Mouse (Mus musculus) heart, embryonic 14.5 days (tissue): ENCODE measurements around the gene Tlk2. TPM values are rescaled to one million over a fixed set of nuclear protein-coding genes. Genes with fewer than 3 reads are reported as not detected.

Experiments
- ATAC-seq: fragments of 200-750 bp; cut with Nextera tagmentation; 2 replicates; pipeline ENCODE4 v1.8.0; 2017; ENCODE audit warnings: low read depth, moderate TSS enrichment; ENCODE audit not compliant: insufficient number of reproducible peaks, insufficient read depth, low FRiP score
- H3K27ac ChIP-seq, 2 experiments: fragments of 200-500 bp in 1 of 2; fragments of 300-500 bp in 1 of 2; sonication (generic) in 1 of 2; replicated peaks in 1 of 2; 2 replicates each; pipeline ENCODE4 v1.5.1; 2012 to 2014; ENCODE audit warnings: low read depth in 2 of 2, low read length in 2 of 2, control low read depth in 1 of 2, mild to moderate bottlenecking in 1 of 2, mixed read lengths in 1 of 2; ENCODE audit not compliant: control insufficient read depth in 1 of 2, insufficient read depth in 1 of 2
- H3K27me3 ChIP-seq: fragments of 300-500 bp; sonication (generic); 2 replicates; pipeline ENCODE4 v1.6.1; 2014; ENCODE audit warnings: mild to moderate bottlenecking, low read length, control low read depth; ENCODE audit not compliant: control insufficient read depth, insufficient read depth
- H3K36me3 ChIP-seq: fragments of 300-500 bp; sonication (generic); 2 replicates; pipeline ENCODE4 v1.6.1; 2014; ENCODE audit warnings: mild to moderate bottlenecking, control low read depth, low read length, mixed read lengths; ENCODE audit not compliant: control insufficient read depth, insufficient read depth
- H3K4me1 ChIP-seq, 2 experiments: fragments of 200-500 bp in 1 of 2; fragments of 300-500 bp in 1 of 2; sonication (generic) in 1 of 2; 2 replicates each; pipeline ENCODE4 v1.6.1; 2012 to 2014; ENCODE audit warnings: low read length in 2 of 2, control low read depth in 1 of 2, mixed read lengths in 1 of 2; ENCODE audit not compliant: control insufficient read depth in 2 of 2, insufficient read depth in 2 of 2
- H3K4me2 ChIP-seq: fragments of 300-500 bp; sonication (generic); 2 replicates; pipeline ENCODE4 v1.6.1; 2014; ENCODE audit warnings: mild to moderate bottlenecking, low read length
- H3K4me3 ChIP-seq, 2 experiments: fragments of 200-500 bp in 1 of 2; fragments of 300-500 bp in 1 of 2; sonication (generic) in 1 of 2; 2 replicates each; pipeline ENCODE4 v1.5.1; 2012 to 2014; ENCODE audit warnings: low read length in 2 of 2, mild to moderate bottlenecking in 2 of 2, control low read depth in 1 of 2, low read depth in 1 of 2, moderate library complexity in 1 of 2; ENCODE audit not compliant: control insufficient read depth in 1 of 2, insufficient read depth in 1 of 2
- H3K9ac ChIP-seq: fragments of 300-500 bp; sonication (generic); 2 replicates; pipeline ENCODE4 v1.6.1; 2014; ENCODE audit warnings: mild to moderate bottlenecking, low read length
- H3K9me3 ChIP-seq: fragments of 300-500 bp; sonication (generic); 2 replicates; pipeline ENCODE4 v1.6.1; 2016; ENCODE audit warnings: low read length, control low read depth; ENCODE audit not compliant: control insufficient read depth
- WGBS: fragments of 180-500 bp; shearing (Covaris S2); extraction: QIAGEN DNeasy Blood & Tissue Kit; methylation state at CpG from one replicate; pipeline ENCODE4 v1.1.7; 2014; 5-methylcytosine and 5-hydroxymethylcytosine counted together
- polyA plus RNA-seq: library from polyadenylated mRNA; unstranded; fragments of >200 nt; fragmentation: Nextera tagmentation; extraction: Ambion mirVana; gene quantifications from 2 replicates; pipeline ENCODE4 v1.2.1, GENCODE M21; 2014

Gene Tlk2
- polyA plus RNA-seq, 1 experiment from 2014 or later: 21.9 TPM

DNA sequence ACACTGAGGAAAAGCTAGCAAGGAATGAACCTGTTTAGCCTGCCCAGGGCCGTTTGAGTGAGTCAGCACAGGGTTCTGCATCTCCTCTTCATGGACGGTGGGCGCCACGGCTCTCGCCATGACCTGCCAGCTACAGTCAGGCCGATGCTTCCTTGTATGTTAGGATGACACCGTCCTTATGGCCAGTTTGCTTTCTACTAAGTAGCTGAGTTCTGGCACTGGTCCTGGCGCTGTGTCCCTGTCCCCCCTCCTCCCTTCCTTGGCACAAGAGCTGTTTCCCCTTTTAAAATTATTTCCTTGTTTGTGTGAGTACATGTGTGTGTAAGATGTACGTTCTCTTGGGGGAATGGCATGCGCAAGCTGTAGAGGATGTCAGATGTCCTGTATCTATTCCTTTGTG lies 33.4 kb upstream of the Tlk2 start:
- Histone ChIP-seq H3K27me3 (no peaks in the 10 kb centered on the region), H3K36me3 (peaks cover 11% of the 10 kb centered on the region), H3K4me1 (no peaks in the 10 kb centered on the region), H3K27ac (no peak overlapping the region), H3K4me2 (no peak overlapping the region), H3K4me3 (no peak overlapping the region), H3K9ac (no peak overlapping the region), H3K9me3 (no peaks in the 10 kb centered on the region)
- no peak for ATAC-seq
- WGBS: 83% methylated on average over 10 of the region's 10 CpGs

DNA sequence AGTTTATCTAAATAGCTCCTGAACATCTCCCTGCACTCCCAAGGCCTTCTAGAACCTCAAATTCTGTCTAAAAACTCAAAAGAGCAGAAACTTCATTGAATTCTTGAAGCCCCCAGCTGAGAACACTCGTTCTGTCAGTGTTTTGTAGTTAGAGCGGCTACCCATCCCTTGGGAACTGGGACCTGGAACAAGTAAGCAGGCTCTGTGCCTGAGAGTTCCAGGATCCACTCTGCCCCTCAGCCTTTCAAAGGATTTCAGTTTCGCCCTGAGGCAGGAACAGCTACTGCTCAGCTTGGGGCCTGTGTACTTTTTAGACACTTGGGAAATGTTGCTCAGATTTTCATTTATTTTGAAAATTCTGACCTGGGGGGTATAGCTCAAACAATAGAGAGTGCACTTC lies 32.0 kb upstream of the Tlk2 start, which contains the start of gene Gm10842:
Gene Gm10842, plus strand, starts transcription at position 301 of the 400 bp plus-strand sequence.
- Histone ChIP-seq H3K27ac (no peak within 1 kb of the TSS), H3K9me3 (no peaks in the 10 kb centered on the region), H3K36me3 (no peaks in the 10 kb centered on the region), H3K27me3 (no peaks in the 10 kb centered on the region), H3K9ac (no peak within 1 kb of the TSS), H3K4me2 (no peak within 1 kb of the TSS), H3K4me1 (peaks cover under 1 to 2% of the 10 kb centered on the region in 2 experiments; a peak in 1 of 4 replicates), H3K4me3 (no peak within 1 kb of the TSS)
- 69% methylated on average over 3 of the region's 3 CpGs for WGBS
- no peak for ATAC-seq

DNA sequence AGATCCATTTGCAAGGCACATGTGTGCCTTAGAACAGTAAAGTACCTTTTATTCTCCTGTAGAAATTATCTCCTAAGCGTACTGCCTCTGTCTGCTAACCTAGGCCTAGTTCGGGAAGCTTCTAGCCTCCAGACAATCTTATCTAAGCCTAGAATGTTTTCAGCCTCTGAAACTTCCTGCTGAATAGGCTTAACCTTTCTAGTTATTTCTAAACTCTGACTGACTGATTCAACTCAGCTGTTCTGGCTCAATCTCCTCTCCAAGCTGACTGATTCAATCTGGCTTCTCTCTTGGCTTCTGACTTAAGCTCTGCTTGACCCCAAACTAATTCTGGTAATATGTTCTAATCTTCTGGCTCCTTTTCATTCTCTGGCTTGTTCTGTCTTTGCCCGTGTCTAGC lies 29.3 kb upstream of the Tlk2 start:
- no peaks in the 10 kb centered on the region for H3K27me3 ChIP-seq
- H3K9ac ChIP-seq: no peak overlapping the region
- H3K27ac ChIP-seq: no peak overlapping the region
- ATAC-seq: no peak
- peaks cover 17 to 18% of the 10 kb centered on the region in 2 experiments for H3K4me1 ChIP-seq
- no peak overlapping the region for H3K4me2 ChIP-seq
- H3K9me3 ChIP-seq: no peaks in the 10 kb centered on the region
- no peaks in the 10 kb centered on the region for H3K36me3 ChIP-seq
- H3K4me3 ChIP-seq: no peak overlapping the region
- 36% methylated on average over 3 of the region's 3 CpGs for WGBS

DNA sequence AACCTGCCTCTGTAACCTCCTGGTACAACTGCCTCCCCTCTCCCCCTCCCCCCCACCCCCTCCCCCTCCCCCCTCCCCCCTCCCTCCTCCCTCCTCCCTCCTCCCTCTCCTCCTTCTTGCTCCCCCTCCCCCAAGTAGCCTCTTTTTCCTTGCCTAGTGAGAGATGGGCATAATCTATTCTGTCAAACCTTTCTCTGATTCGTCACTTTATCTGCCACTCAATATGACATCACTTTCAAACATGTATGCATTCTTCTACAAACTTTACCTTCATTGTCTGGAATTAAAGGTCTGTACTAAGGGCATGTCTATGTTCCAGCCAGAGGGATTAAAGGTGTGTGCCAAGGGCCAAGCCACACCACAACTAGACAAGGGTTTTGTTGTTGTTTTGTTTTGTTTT lies 28.8 kb upstream of the Tlk2 start:
- Histone ChIP-seq H3K4me3 (no peak overlapping the region), H3K9me3 (no peaks in the 10 kb centered on the region), H3K4me1 (peaks cover 17 to 18% of the 10 kb centered on the region in 2 experiments), H3K27ac (no peak overlapping the region), H3K9ac (no peak overlapping the region), H3K27me3 (no peaks in the 10 kb centered on the region), H3K36me3 (no peaks in the 10 kb centered on the region), H3K4me2 (no peak overlapping the region)
- WGBS: 94% methylated on average over 1 of the region's 1 CpGs
- no peak for ATAC-seq

DNA sequence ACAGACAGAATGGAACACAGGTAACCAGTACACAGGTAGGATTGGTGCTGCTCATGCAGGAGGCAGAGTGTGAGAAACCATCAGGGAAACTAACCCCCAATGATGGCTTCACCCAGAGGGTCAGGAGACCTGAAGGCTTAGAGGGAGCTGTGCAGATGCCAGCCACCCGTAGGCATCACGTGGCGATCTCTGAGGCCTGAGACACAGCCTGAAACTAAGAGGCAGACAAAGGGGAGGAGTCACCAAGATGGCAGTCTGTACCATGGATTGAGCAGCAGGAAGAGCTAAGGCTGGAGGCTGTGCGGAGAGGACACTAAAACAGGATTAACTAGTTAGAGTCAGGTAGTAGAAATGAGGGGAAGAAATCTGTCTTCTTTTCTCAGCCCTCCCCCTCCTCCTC lies 27.9 kb upstream of the Tlk2 start:
- H3K27ac ChIP-seq: no peak overlapping the region
- H3K4me3 ChIP-seq: no peak overlapping the region
- H3K4me1 ChIP-seq: peaks cover 17 to 18% of the 10 kb centered on the region in 2 experiments
- no peaks in the 10 kb centered on the region for H3K27me3 ChIP-seq
- no peaks in the 10 kb centered on the region for H3K9me3 ChIP-seq
- H3K9ac ChIP-seq: no peak overlapping the region
- no peaks in the 10 kb centered on the region for H3K36me3 ChIP-seq
- WGBS: 50% methylated on average over 4 of the region's 4 CpGs
- no peak for ATAC-seq
- H3K4me2 ChIP-seq: no peak overlapping the region

DNA sequence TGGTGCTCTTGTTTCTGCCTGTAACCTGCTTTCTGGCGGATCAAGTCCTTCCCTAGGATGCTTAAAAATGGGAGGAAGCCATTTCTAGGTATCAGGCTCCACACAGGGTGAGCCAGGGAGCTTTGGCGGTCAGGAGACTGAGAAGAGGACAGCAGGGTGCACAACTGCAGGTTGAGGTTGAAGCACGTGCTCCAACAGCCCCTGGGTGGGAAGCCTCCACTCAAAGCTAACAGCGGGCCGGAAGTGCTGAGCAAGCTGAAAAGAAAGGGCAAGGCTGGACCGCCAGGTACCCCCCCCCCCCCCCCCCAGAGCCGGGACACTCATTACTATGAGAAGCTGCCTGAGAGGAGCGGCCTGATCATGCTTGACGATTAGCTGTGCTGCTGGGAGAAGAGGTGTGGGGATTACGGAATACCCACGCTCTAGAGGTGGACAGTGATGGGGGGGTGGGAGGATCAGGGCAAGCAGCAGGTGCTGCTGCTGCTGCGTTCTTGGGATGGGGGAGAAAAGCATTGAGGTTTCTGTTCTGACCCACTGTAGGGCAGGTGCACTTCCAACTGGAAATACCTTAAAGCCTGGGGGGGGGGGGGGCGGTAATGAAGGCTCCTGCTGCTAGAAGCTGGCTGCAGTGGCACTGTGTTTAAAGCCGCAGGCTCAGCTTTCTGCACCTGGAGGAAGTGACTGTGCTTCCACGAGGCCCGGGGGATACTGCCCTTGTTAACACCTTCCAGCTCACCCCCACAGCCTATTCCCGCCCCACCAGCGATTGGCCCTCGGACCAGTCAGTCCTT lies 27.2 kb upstream of the Tlk2 start:
- Histone ChIP-seq H3K27me3 (no peaks in the 10 kb centered on the region), H3K9ac (no peak overlapping the region), H3K9me3 (no peaks in the 10 kb centered on the region), H3K4me1 (peaks cover 20 to 23% of the 10 kb centered on the region in 2 experiments), H3K4me2 (peak overlapping the region; percentile 31), H3K36me3 (no peaks in the 10 kb centered on the region), H3K27ac (no peak overlapping the region), H3K4me3 (no peak overlapping the region)
- ATAC-seq: no peak
- WGBS: 24% methylated on average over 18 of the region's 19 CpGs

DNA sequence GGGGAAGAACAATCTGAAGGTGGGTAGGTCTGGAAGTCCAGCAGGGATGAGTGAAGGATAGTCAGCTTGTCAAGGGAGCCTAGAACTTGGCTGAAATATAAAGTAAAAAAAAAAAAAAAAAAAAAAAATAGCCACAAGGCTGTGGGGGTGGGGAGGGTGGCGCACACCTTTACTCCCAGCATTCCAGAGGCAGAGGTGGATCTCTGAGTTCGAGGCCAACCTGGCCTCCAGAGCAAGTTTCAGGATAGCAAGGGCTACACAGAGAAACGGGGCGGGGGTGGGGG lies 26.6 kb upstream of the Tlk2 start:
- 59% methylated on average over 3 of the region's 4 CpGs for WGBS
- H3K27me3 ChIP-seq: no peaks in the 10 kb centered on the region
- peak overlapping the region; percentile 31; the same call in 1 of the 2 replicates for H3K4me2 ChIP-seq
- ATAC-seq: no peak
- H3K27ac ChIP-seq: no peak overlapping the region
- H3K36me3 ChIP-seq: no peaks in the 10 kb centered on the region
- peaks cover 24 to 27% of the 10 kb centered on the region in 2 experiments for H3K4me1 ChIP-seq
- no peaks in the 10 kb centered on the region for H3K9me3 ChIP-seq
- no peak overlapping the region for H3K9ac ChIP-seq
- H3K4me3 ChIP-seq: no peak overlapping the region

DNA sequence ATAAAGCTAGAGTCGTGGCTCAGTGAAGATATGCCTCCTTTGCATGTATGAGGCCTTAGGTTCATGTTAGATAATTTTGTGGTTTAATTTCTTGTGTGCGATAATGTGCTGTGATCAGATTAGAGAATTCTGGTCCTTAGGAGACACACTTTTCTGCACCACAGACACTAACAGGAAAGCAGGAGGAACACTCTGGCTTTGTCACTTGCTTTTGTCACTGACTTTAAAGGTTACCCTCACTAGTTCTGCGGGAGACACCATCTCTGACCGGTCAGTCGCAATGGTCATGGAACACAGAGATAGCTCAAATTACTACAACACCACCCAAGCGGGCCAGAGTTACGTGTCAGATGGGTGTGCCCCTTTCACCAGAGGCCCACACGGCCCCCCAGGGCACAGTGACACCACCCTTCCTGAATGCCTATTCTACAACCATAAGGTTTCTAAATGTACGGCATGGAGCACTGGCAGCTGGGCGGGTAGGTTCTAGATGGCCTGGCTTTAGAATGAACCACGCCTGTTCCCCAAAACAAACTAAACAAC lies 26.2 kb upstream of the Tlk2 start:
- no peaks in the 10 kb centered on the region for H3K27me3 ChIP-seq
- no peak overlapping the region for H3K4me2 ChIP-seq
- peaks cover 25 to 27% of the 10 kb centered on the region in 2 experiments for H3K4me1 ChIP-seq
- ATAC-seq: no peak
- no peak overlapping the region for H3K4me3 ChIP-seq
- H3K9me3 ChIP-seq: no peaks in the 10 kb centered on the region
- H3K9ac ChIP-seq: no peak overlapping the region
- H3K36me3 ChIP-seq: no peaks in the 10 kb centered on the region
- no peak overlapping the region for H3K27ac ChIP-seq
- 81% methylated on average over 11 of the region's 11 CpGs for WGBS
